Mouse (Mus musculus): Measurements from ENCODE around the gene Rufy1. TPM values are rescaled to one million over a fixed set of nuclear protein-coding genes. Genes with fewer than 3 reads are reported as not detected.

Gene Rufy1
- polyA plus RNA-seq, 1 experiment: 13.9 TPM

- H3K4me2 ChIP-seq (ENCODE audit: low read depth): no peak overlapping the region
- no peaks in the 10 kb centered on the region for H3K27me3 ChIP-seq (ENCODE audit: control insufficient read depth, insufficient read depth, insufficient read length)
- TF ChIP-seq USF1 (IDR thresholded peaks at IDR 0.05; ENCODE audit: low read depth) (no peak), POLR2AphosphoS2 (IDR thresholded peaks at IDR 0.05; ENCODE audit: insufficient read length, low read depth) (peak; percentile 78)
- peaks cover 3% of the 10 kb centered on the region for H3K79me2 ChIP-seq (ENCODE audit: control insufficient read depth, insufficient read depth)
- H3ac ChIP-seq (ENCODE audit: control insufficient read depth, insufficient read length): no peak overlapping the region
- H3K36me3 ChIP-seq (ENCODE audit: control insufficient read depth, insufficient read depth): peaks cover 60% of the 10 kb centered on the region
- no peak overlapping the region for H3K4me3 ChIP-seq
Measured at GRCm38 (mm10) chr11:50388217-50388929, 42.6 kb downstream of the Rufy1 start.

- Histone ChIP-seq H3K27me3 (ENCODE audit: control insufficient read depth, insufficient read depth, insufficient read length) (no peaks in the 10 kb centered on the region), H3K79me2 (ENCODE audit: control insufficient read depth, insufficient read depth) (peaks cover 6% of the 10 kb centered on the region), H3K36me3 (ENCODE audit: control insufficient read depth, insufficient read depth) (peaks cover 67% of the 10 kb centered on the region), H3K4me2 (ENCODE audit: low read depth) (no peak overlapping the region), H3ac (ENCODE audit: control insufficient read depth, insufficient read length) (no peak overlapping the region), H3K4me3 (no peak overlapping the region)
- TF ChIP-seq MYOD1 (IDR thresholded peaks at IDR 0.05; ENCODE audit: control insufficient read depth in 1 of 3, insufficient read length in 2 of 3, low read depth in 2 of 3): no peak
- no peak for TF ChIP-seq USF1 (IDR thresholded peaks at IDR 0.05; ENCODE audit: low read depth)
- TF ChIP-seq POLR2AphosphoS2 (IDR thresholded peaks at IDR 0.05; ENCODE audit: insufficient read length, low read depth): no peak
- TF ChIP-seq MYOG (IDR thresholded peaks at IDR 0.05; ENCODE audit: control insufficient read depth in 1 of 3, insufficient read depth in 1 of 3, insufficient read length in 2 of 3, low read depth in 2 of 3): no peak
- no peak for TF ChIP-seq E2F4 (IDR thresholded peaks at IDR 0.05; ENCODE audit: insufficient read depth)
- no peak for TF ChIP-seq SRF (IDR thresholded peaks at IDR 0.05; ENCODE audit: control insufficient read depth, insufficient read length, low read depth)
- no peak for TF ChIP-seq POLR2A (IDR thresholded peaks at IDR 0.05; ENCODE audit: insufficient read length, low read depth)
- TF ChIP-seq REST (IDR thresholded peaks at IDR 0.05; ENCODE audit: insufficient read depth, insufficient read length): no peak
- TF ChIP-seq TCF3 (IDR thresholded peaks at IDR 0.05; ENCODE audit: insufficient read length, low read depth): no peak
- TF ChIP-seq TCF12 (IDR thresholded peaks at IDR 0.05; ENCODE audit: insufficient read depth, poor library complexity, severe bottlenecking): no peak
- TF ChIP-seq MAX (IDR thresholded peaks at IDR 0.05; ENCODE audit: low read depth): no peak
- TF ChIP-seq CEBPB (IDR thresholded peaks at IDR 0.05; ENCODE audit: insufficient read depth, poor library complexity, severe bottlenecking): no peak
Measured at GRCm38 (mm10) chr11:50387697-50388096, 43.2 kb downstream of the Rufy1 start.

- Histone ChIP-seq H3ac (ENCODE audit: control insufficient read depth, insufficient read length) (no peak overlapping the region), H3K36me3 (ENCODE audit: control insufficient read depth, insufficient read depth) (peaks cover 71% of the 10 kb centered on the region), H3K4me2 (ENCODE audit: low read depth) (no peak overlapping the region), H3K27me3 (ENCODE audit: control insufficient read depth, insufficient read depth, insufficient read length) (no peaks in the 10 kb centered on the region), H3K4me3 (no peak overlapping the region), H3K79me2 (ENCODE audit: control insufficient read depth, insufficient read depth) (peaks cover 11% of the 10 kb centered on the region)
- peak; percentile 45 for TF ChIP-seq POLR2AphosphoS2 (IDR thresholded peaks at IDR 0.05; ENCODE audit: insufficient read length, low read depth)
- no peak for TF ChIP-seq MYOD1 (IDR thresholded peaks at IDR 0.05; ENCODE audit: control insufficient read depth in 1 of 3, insufficient read length in 2 of 3, low read depth in 2 of 3)
Measured at GRCm38 (mm10) chr11:50387167-50387679, 43.7 kb downstream of the Rufy1 start.

- H3K36me3 ChIP-seq (ENCODE audit: control insufficient read depth, insufficient read depth): peaks cover 71% of the 10 kb centered on the region
Measured at GRCm38 (mm10) chr11:50381311-50381710, 49.6 kb downstream of the Rufy1 start.

More at GRCm38 (mm10) chr11:50381311-50381710, 49.6 kb downstream of the Rufy1 start:
- H3ac ChIP-seq (ENCODE audit: control insufficient read depth, insufficient read length): no peak overlapping the region
- peak overlapping the region; percentile 48 for H3K4me2 ChIP-seq (ENCODE audit: low read depth)
- TF ChIP-seq E2F4 (IDR thresholded peaks at IDR 0.05; ENCODE audit: insufficient read depth): no peak
- no peak for TF ChIP-seq USF1 (IDR thresholded peaks at IDR 0.05; ENCODE audit: low read depth)
- no peak for TF ChIP-seq MYOD1 (IDR thresholded peaks at IDR 0.05; ENCODE audit: control insufficient read depth in 1 of 3, insufficient read length in 2 of 3, low read depth in 2 of 3)
- no peak for TF ChIP-seq SRF (IDR thresholded peaks at IDR 0.05; ENCODE audit: control insufficient read depth, insufficient read length, low read depth)
- TF ChIP-seq MAX (IDR thresholded peaks at IDR 0.05; ENCODE audit: low read depth): no peak
- TF ChIP-seq CEBPB (IDR thresholded peaks at IDR 0.05; ENCODE audit: insufficient read depth, poor library complexity, severe bottlenecking): no peak
- no peak for TF ChIP-seq POLR2A (IDR thresholded peaks at IDR 0.05; ENCODE audit: insufficient read length, low read depth)
- no peak for TF ChIP-seq TCF3 (IDR thresholded peaks at IDR 0.05; ENCODE audit: insufficient read length, low read depth)
- no peak for TF ChIP-seq MYOG (IDR thresholded peaks at IDR 0.05; ENCODE audit: control insufficient read depth in 1 of 3, insufficient read depth in 1 of 3, insufficient read length in 2 of 3, low read depth in 2 of 3)
- no peak for TF ChIP-seq REST (IDR thresholded peaks at IDR 0.05; ENCODE audit: insufficient read depth, insufficient read length)
- no peak for TF ChIP-seq TCF12 (IDR thresholded peaks at IDR 0.05; ENCODE audit: insufficient read depth, poor library complexity, severe bottlenecking)
- TF ChIP-seq POLR2AphosphoS2 (IDR thresholded peaks at IDR 0.05; ENCODE audit: insufficient read length, low read depth): no peak
- H3K27me3 ChIP-seq (ENCODE audit: control insufficient read depth, insufficient read depth, insufficient read length): no peaks in the 10 kb centered on the region
- peaks cover 52% of the 10 kb centered on the region for H3K79me2 ChIP-seq (ENCODE audit: control insufficient read depth, insufficient read depth)
- H3K4me3 ChIP-seq: peak overlapping the region; percentile 86

Data from myocyte (in vitro differentiated cells).